Mouse (Mus musculus): ENCODE results near the gene Myd88.

Myd88 gene

DNA sequence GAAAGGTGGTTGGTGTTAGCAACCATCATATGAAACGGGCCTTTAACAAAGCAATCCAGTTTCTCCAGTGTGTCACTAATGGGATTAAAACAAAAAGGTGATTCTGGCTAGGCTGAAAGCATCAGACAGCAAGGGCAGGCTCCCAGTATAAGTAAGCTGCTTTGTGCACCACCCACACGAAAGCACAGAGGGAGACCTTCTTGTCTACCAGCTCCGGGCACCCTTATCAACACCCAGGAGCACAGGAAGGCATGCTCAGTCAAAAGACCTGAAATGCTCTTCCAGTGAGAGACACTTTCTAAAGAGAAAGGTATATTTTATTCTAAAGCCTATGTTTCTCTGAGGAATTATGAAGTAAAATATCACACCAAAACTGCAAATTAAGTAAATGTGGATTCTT, 50.4 kb downstream of the Myd88 start:
- no peak for DNase-seq (ENCODE audit: low read depth)

All from 416B (cell line).